Mouse (Mus musculus): ENCODE results near the gene Art4.

Art4 gene

GRCm38 (mm10) chr6:136865360-136865759, 7.8 kb upstream of the Art4 start:
- DNase-seq = no peak

- peak; percentile 55 for DNase-seq
Observed at GRCm38 (mm10) chr6:136861020-136861419, 3.5 kb upstream of the Art4 start.

GRCm38 (mm10) chr6:136858420-136858819, 887 bp upstream of the Art4 start:
- no peak for DNase-seq

- peak; percentile 66 for DNase-seq
Observed at GRCm38 (mm10) chr6:136857873-136858260, 334 bp upstream of the Art4 start.

GRCm38 (mm10) chr6:136856071-136856636, 1.4 kb downstream of the Art4 start:
- DNase-seq = no peak

- no peak for DNase-seq
Observed at GRCm38 (mm10) chr6:136855183-136855582, 2.4 kb downstream of the Art4 start.

GRCm38 (mm10) chr6:136854361-136854781, 3.2 kb downstream of the Art4 start:
- DNase-seq = no peak

- DNase-seq = peak; percentile 50
Observed at GRCm38 (mm10) chr6:136852762-136853161, 4.8 kb downstream of the Art4 start.

GRCm38 (mm10) chr6:136852348-136852747, 5.2 kb downstream of the Art4 start:
- peak; percentile 49 for DNase-seq

GRCm38 (mm10) chr6:136850267-136850666, 7.3 kb downstream of the Art4 start:
- no peak for DNase-seq

- no peak for DNase-seq
Observed at GRCm38 (mm10) chr6:136848971-136849370, 8.6 kb downstream of the Art4 start.

- DNase-seq = no peak
Observed at GRCm38 (mm10) chr6:136848399-136848798, 9.1 kb downstream of the Art4 start.

GRCm38 (mm10) chr6:136847790-136848189, 9.7 kb downstream of the Art4 start:
- DNase-seq = peak; percentile 57

GRCm38 (mm10) chr6:136847267-136847666, 10.3 kb downstream of the Art4 start:
- DNase-seq = no peak

GRCm38 (mm10) chr6:136845706-136846480, 11.6 kb downstream of the Art4 start:
- DNase-seq = no peak

- no peak for DNase-seq
Observed at GRCm38 (mm10) chr6:136844903-136845302, 12.6 kb downstream of the Art4 start.

- no peak for DNase-seq
Observed at GRCm38 (mm10) chr6:136837323-136837722, 20.2 kb downstream of the Art4 start.

GRCm38 (mm10) chr6:136835352-136835751, 22.2 kb downstream of the Art4 start, which contains the start of gene Smco3:
TSS of gene Smco3 (minus strand) at chr6:136835452.
- DNase-seq = no peak

GRCm38 (mm10) chr6:136831712-136832111, 25.8 kb downstream of the Art4 start:
- DNase-seq = no peak

- no peak for DNase-seq
Observed at GRCm38 (mm10) chr6:136828681-136829080, 28.9 kb downstream of the Art4 start.

GRCm38 (mm10) chr6:136827881-136828561, 29.5 kb downstream of the Art4 start, which contains the start of gene Wbp11:
TSS of gene Wbp11 (minus strand) at chr6:136828233.
- peak; percentile 97 for DNase-seq

- DNase-seq = no peak
Observed at GRCm38 (mm10) chr6:136827516-136827880, 30.0 kb downstream of the Art4 start, which contains the start of gene BC049715. TSS of gene BC049715 (plus strand) at chr6:136827626.

GRCm38 (mm10) chr6:136827116-136827515, 30.4 kb downstream of the Art4 start:
- DNase-seq = no peak

- no peak for DNase-seq
Observed at GRCm38 (mm10) chr6:136824987-136825386, 32.5 kb downstream of the Art4 start.
